Mouse (Mus musculus) layer of hippocampus, postnatal 36 days (tissue): ENCODE results near the gene Neurod2. TPM values are rescaled to one million over a fixed set of nuclear protein-coding genes. Genes with fewer than 3 reads are reported as not detected.
A peak's percentile ranks its signal among the peaks of the same experiment; 100 is the strongest.

Source experiments
- DNase-seq, 2 experiments: peaks; one replicate each; pipeline ENCODE4 v3.0.0; 2022
- total RNA-seq, 2 experiments: library from RNA; stranded (reverse); gene quantifications; 2 replicates each; pipeline ENCODE4 v1.2.3; 2021

Gene Neurod2
- total RNA-seq, 2 experiments from 2014 or later: 156 to 162 TPM

- DNase-seq: peak; percentile 84 to 88
These were observed 15.6 kb downstream of the Neurod2 start for GRCm38 (mm10) chr11:98313790-98314323.

- no peak for DNase-seq
These were observed 30.8 kb downstream of the Neurod2 start for GRCm38 (mm10) chr11:98298484-98299205.

- DNase-seq: no peak
These were observed 31.7 kb downstream of the Neurod2 start for GRCm38 (mm10) chr11:98297778-98298177.

GRCm38 (mm10) chr11:98296916-98297315, 32.5 kb downstream of the Neurod2 start:
- DNase-seq: no peak

GRCm38 (mm10) chr11:98296277-98296676, 33.2 kb downstream of the Neurod2 start:
- peak; percentile 49 to 63 for DNase-seq

GRCm38 (mm10) chr11:98295013-98295585, 34.3 kb downstream of the Neurod2 start:
- no peak for DNase-seq

GRCm38 (mm10) chr11:98294188-98295012, 35.0 kb downstream of the Neurod2 start:
- DNase-seq: peak; percentile 81 to 82

- DNase-seq: no peak
These were observed 36.4 kb downstream of the Neurod2 start for GRCm38 (mm10) chr11:98293070-98293469.

- DNase-seq: no peak
These were observed 38.5 kb downstream of the Neurod2 start for GRCm38 (mm10) chr11:98290906-98291305.

GRCm38 (mm10) chr11:98289873-98290272, 39.6 kb downstream of the Neurod2 start:
- no peak for DNase-seq

GRCm38 (mm10) chr11:98287961-98288360, 41.5 kb downstream of the Neurod2 start:
- no peak for DNase-seq

- no peak for DNase-seq
These were observed 41.9 kb downstream of the Neurod2 start for GRCm38 (mm10) chr11:98287531-98287930.

GRCm38 (mm10) chr11:98285368-98285767, 44.1 kb downstream of the Neurod2 start:
- DNase-seq: no peak

- no peak for DNase-seq
These were observed 45.2 kb downstream of the Neurod2 start for GRCm38 (mm10) chr11:98284230-98284629.

GRCm38 (mm10) chr11:98283740-98284139, 45.7 kb downstream of the Neurod2 start:
- no peak for DNase-seq

Other genes starting within 250 kb of the Neurod2 start
- 10 to 100 TPM; 36.5 TPM for gene Fbxl20, start 179.2 kb downstream of the Neurod2 start, total RNA-seq
- 10 to 100 TPM; 53.8 to 55.9 TPM for gene Med1, start 136.4 kb downstream of the Neurod2 start, total RNA-seq
- gene Cdk12, start 126.6 kb downstream of the Neurod2 start, total RNA-seq: 10 to 100 TPM; 40.9 to 41.1 TPM
- 10 to 100 TPM; 48.8 to 50.8 TPM for gene Ppp1r1b, start 18.8 kb upstream of the Neurod2 start, total RNA-seq
- gene Stard3, start 28.7 kb upstream of the Neurod2 start, total RNA-seq: 10 to 100 TPM; 31.3 to 34.5 TPM
- 1 to 10 TPM in 1 of 2 experiments, under 1 TPM in 1; 0.83 to 1.4 TPM for gene Tcap, start 54.2 kb upstream of the Neurod2 start, total RNA-seq
- gene Pnmt, start 56.8 kb upstream of the Neurod2 start, total RNA-seq: not detected
- 1 to 10 TPM; 8.3 to 8.4 TPM for gene Pgap3, start 70.8 kb upstream of the Neurod2 start, total RNA-seq
- gene Erbb2, start 82.8 kb upstream of the Neurod2 start, total RNA-seq: 1 to 10 TPM; 1.6 to 2.1 TPM
- 10 to 100 TPM; 97.9 to 99.2 TPM for gene Mien1, start 109.3 kb upstream of the Neurod2 start, total RNA-seq
- 1 to 10 TPM; 1.4 to 2.1 TPM for gene Grb7, start 116.7 kb upstream of the Neurod2 start, total RNA-seq
- not detected for gene Ikzf3, start 216.4 kb upstream of the Neurod2 start, total RNA-seq
- gene Zpbp2, start 221.4 kb upstream of the Neurod2 start, total RNA-seq: not detected